25 mouse cellular contexts compared by ENCODE assay signal in the genomic region with DNA sequence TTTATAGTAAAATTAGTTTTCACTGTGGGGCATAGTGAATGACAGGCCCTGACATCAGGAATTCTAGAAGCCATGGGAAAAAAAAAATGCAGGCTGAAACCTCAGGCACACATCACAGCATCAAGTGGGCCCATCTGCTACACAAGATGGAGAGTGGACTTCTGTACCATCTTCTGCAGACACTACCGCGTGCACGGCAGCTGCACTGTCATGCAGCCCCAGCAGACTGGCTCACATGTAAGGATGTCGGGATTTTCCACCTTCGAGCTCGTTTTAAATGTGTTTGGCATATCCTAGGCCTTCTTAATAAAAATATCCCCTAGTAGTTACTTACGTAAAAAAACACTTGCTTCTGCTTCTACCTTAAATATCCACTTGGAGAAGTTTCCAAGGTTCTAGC.
DNase-seq lines count a peak whose midpoint lies in the region; ATAC-seq and TF ChIP-seq lines count a peak whose summit lies in the region.
"Had no signal": no experiment of that assay in that cellular context is flagged by ENCODE, and none has a peak within 500 bp of the region (broad histone marks: within the 10 kb centered on the region; RNA-seq: fewer than 3 reads in every experiment).

No protein-coding gene starts in this region.

- peak; percentile 16 for DNase-seq in gastrocnemius, adult 2 months
- DNase-seq in gastrocnemius, adult 8-10 months (ENCODE audit: low spot score in 2 of 2), result no peak
- no peak for DNase-seq in right cerebral cortex, postnatal 14 days
- DNase-seq: adrenal gland, postnatal 14 days; cerebellum, adult 2 months; gastrocnemius, postnatal 14 days; heart, postnatal 36 days; kidney, adult 9 months; kidney, postnatal 10 days; lung, embryonic 14.5 days; lung, postnatal 14 days; thymus, adult 18-20 months; thymus, postnatal 25 days had no signal

- TF ChIP-seq POLR2A in cortical plate, adult 2 months (IDR thresholded peaks at IDR 0.05; ENCODE audit: extremely low read depth, insufficient read depth, low read length), result no peak

- intact Hi-C loops in gastrocnemius, adult 2 months (cut with DNase I), result loop anchor here (2.0 kb wide), 1 partner anchor 17 kb away; no protein-coding TSS in a partner anchor

- no peak overlapping the region for H3K27ac ChIP-seq in gastrocnemius, adult 2 months
- H3K27ac ChIP-seq in cortical plate, adult 2 months (ENCODE audit: insufficient read depth, low read length), result no peak overlapping the region
- H3K27ac ChIP-seq: embryonic facial prominence, embryonic 13.5 days; forebrain, embryonic 10.5 days; forebrain, embryonic 15.5 days; hindbrain, embryonic 13.5 days; limb, embryonic 12.5 days; liver, embryonic 15.5 days; midbrain, embryonic 12.5 days had no signal

- H3K4me3 ChIP-seq in gastrocnemius, adult 2 months, result peak overlapping the region; percentile 7; the same call in 1 of the 2 replicates
- peak overlapping the region; percentile 47 for H3K4me3 ChIP-seq in megakaryocyte, embryonic 14.5 days (replicated peaks)
- peak overlapping the region; percentile 31; the same call in 1 of the 2 replicates for H3K4me3 ChIP-seq in cortical plate, adult 2 months (ENCODE audit: insufficient read depth, low read length)
- H3K4me3 ChIP-seq: embryonic facial prominence, embryonic 13.5 days; forebrain, embryonic 10.5 days; forebrain, embryonic 15.5 days; hindbrain, embryonic 13.5 days; limb, embryonic 12.5 days; liver, embryonic 15.5 days; midbrain, embryonic 12.5 days had no signal

- H3K27me3 ChIP-seq in megakaryocyte, embryonic 14.5 days (replicated peaks), result no peaks in the 10 kb centered on the region

- no peaks in the 10 kb centered on the region for H3K9me3 ChIP-seq in megakaryocyte, embryonic 14.5 days
- H3K9me3 ChIP-seq: embryonic facial prominence, embryonic 13.5 days; forebrain, embryonic 10.5 days; forebrain, embryonic 15.5 days; hindbrain, embryonic 13.5 days; limb, embryonic 12.5 days; liver, embryonic 15.5 days; midbrain, embryonic 12.5 days had no signal

- peaks cover 80% of the 10 kb centered on the region for H3K4me1 ChIP-seq in megakaryocyte, embryonic 14.5 days
- peaks cover 12% of the 10 kb centered on the region; the same call in 1 of the 2 replicates for H3K4me1 ChIP-seq in cortical plate, adult 2 months (ENCODE audit: control insufficient read depth, insufficient read depth, low read length)

- TF ChIP-seq CTCF in gastrocnemius, adult 2 months (IDR thresholded peaks at IDR 0.05), result no peak
- no peak for TF ChIP-seq CTCF in cortical plate, adult 2 months (IDR thresholded peaks at IDR 0.05; ENCODE audit: extremely low read depth, insufficient read depth, low read length)

- peaks cover 54% of the 10 kb centered on the region for H3K36me3 ChIP-seq in megakaryocyte, embryonic 14.5 days (replicated peaks; ENCODE audit: low read length)
- H3K36me3 ChIP-seq: embryonic facial prominence, embryonic 13.5 days; forebrain, embryonic 10.5 days; forebrain, embryonic 15.5 days; hindbrain, embryonic 13.5 days; limb, embryonic 12.5 days; liver, embryonic 15.5 days; midbrain, embryonic 12.5 days had no signal

- no peak for ATAC-seq in megakaryocyte, adult 5-6 weeks (ENCODE audit: poor library complexity, severe bottlenecking)
- no peak for ATAC-seq in monocyte, adult 5-6 weeks (replicated peaks; ENCODE audit: insufficient number of reproducible peaks, low FRiP score, low TSS enrichment, poor library complexity, severe bottlenecking)
- ATAC-seq: forebrain, embryonic 15.5 days; intestine, postnatal 0 days had no signal
